Mouse (Mus musculus) CH12F3 (cell line): ENCODE data around the gene Platr25.
"Not testable (repeated sequence)": the region's sequence is repeated elsewhere in the genome, so short reads cannot be mapped to it uniquely, and the experiment has no call there.

ENCODE experiments used
- in situ Hi-C: fragments of 300-500 bp; cut with MboI; formaldehyde crosslinking; loops from 2 replicates; pipeline ENCODE4 v1.14.3; 2020; ENCODE audit warnings: low sequenced_read_pairs

Platr25 gene

GRCm38 (mm10) chr13:62760432-62761415 is at the start of gene Platr25:
Gene Platr25, minus strand, starts transcription at chr13:62760709.
- in situ Hi-C loops = not testable (repeated sequence)

GRCm38 (mm10) chr13:62807981-62808380 is 47.5 kb upstream of the Platr25 start:
- in situ Hi-C loops = not testable (repeated sequence)

DNA sequence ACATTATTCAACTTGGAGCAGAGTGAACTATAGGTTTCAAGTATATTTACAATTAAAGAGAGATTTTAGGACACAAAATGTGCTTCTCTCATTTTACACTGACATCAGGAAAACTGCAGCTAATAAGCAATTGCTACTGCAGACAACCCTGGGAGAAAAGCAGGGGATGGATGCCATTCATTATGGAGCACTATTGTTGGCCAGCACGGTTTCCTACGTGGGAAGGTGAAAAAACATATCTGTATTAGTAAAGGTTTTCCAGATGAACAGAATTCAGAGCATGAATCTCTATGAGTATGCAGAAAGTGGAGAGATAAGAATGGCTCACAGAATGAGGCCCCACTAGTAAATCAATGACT is 25.6 kb upstream of the Platr25 start:
- in situ Hi-C loops = not testable (repeated sequence)

- in situ Hi-C loops = not testable (repeated sequence)
These were observed 25.0 kb upstream of the Platr25 start, which contains the start of gene Gm5141 for GRCm38 (mm10) chr13:62785199-62786134. Gene Gm5141, minus strand, starts transcription at chr13:62785808.

- in situ Hi-C loops = not testable (repeated sequence)
These were observed 3.3 kb upstream of the Platr25 start for GRCm38 (mm10) chr13:62763806-62764205.

DNA sequence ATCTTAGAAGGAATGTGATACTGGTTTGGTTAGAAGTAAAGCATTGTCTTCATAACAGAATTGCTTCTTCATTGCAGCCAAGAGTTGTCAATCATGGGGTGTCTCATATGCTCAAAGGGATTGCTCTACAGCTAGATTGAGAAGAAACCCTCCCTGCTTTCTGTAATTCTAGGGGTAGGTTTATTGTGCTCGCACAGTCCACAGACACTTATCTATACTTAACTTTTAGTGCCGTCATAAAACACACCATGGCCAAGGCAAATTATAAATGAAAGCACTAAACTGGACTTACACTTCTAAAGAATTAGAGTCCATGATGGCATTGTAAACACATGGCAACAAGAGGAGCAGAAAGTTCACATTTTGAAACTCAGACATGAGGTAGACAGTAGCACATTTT is 27.2 kb downstream of the Platr25 start:
- in situ Hi-C loops = no loop called here

GRCm38 (mm10) chr13:62712611-62713010 is 47.9 kb downstream of the Platr25 start:
- in situ Hi-C loops = not testable (repeated sequence)

- in situ Hi-C loops = not testable (repeated sequence)
These were observed 75.2 kb downstream of the Platr25 start for GRCm38 (mm10) chr13:62685287-62685648.

GRCm38 (mm10) chr13:62684608-62685286 is 75.8 kb downstream of the Platr25 start:
- in situ Hi-C loops = not testable (repeated sequence)

DNA sequence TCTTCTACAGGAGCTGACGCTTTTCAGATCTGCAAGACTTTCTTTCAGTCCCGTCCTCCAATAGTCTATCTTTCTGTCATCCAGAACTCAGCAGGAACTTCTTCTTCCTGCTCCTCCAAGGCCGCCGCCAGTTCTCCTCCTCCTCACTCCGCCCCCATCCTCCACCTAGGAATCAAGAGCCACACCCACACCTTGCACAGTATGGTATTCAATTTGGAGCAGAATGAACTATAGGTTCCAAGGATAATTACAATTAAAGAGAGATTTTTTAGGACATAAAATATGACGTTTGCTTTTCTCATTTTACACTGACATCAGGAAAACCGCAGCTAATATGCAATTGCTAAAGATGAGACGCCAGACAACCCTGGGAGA is 107.2 kb downstream of the Platr25 start:
- in situ Hi-C loops = no loop called here

GRCm38 (mm10) chr13:62652681-62653368 is 107.7 kb downstream of the Platr25 start:
- in situ Hi-C loops = not testable (repeated sequence)

GRCm38 (mm10) chr13:62627071-62627470 is 133.4 kb downstream of the Platr25 start:
- in situ Hi-C loops = loop anchor here (10.0 kb wide), 1 partner anchor 228 kb away; the partner anchor contains the start of gene Fbp2

- in situ Hi-C loops = loop anchor here (10.0 kb wide), 1 partner anchor 231 kb away; the partner anchor contains the start of gene Fbp2
These were observed 136.2 kb downstream of the Platr25 start for GRCm38 (mm10) chr13:62624277-62624665.

- in situ Hi-C loops = loop anchor here (10.0 kb wide), 1 partner anchor 231 kb away; the partner anchor contains the start of gene Fbp2
These were observed 136.8 kb downstream of the Platr25 start, which contains the start of gene 6720489N17Rik for GRCm38 (mm10) chr13:62623577-62624276. Gene 6720489N17Rik, minus strand, starts transcription at chr13:62624182.
